In genomic region chr19:28531750-28532149, GRCm38 (mm10) we compare ENCODE assay signal across 22 mouse cellular contexts.
DNase-seq lines count a peak whose midpoint lies in the region; ATAC-seq and TF ChIP-seq lines count a peak whose summit lies in the region.
"Had no signal": no experiment of that assay in that cellular context is flagged by ENCODE, and none has a peak within 500 bp of the region (broad histone marks: within the 10 kb centered on the region; RNA-seq: fewer than 3 reads in every experiment).

No protein-coding gene starts in this region.

- H3K4me3 ChIP-seq in layer of hippocampus, adult 2 months = no peak overlapping the region
- H3K4me3 ChIP-seq: embryonic facial prominence, embryonic 12.5 days; forebrain, embryonic 12.5 days; hindbrain, embryonic 15.5 days; intestine, embryonic 15.5 days; left cerebral cortex, adult 2 months; lung, embryonic 15.5 days had no signal

- H3K27ac ChIP-seq in layer of hippocampus, adult 2 months = peak overlapping the region; percentile 39; the same call in 1 of the 2 replicates
- H3K27ac ChIP-seq: embryonic facial prominence, embryonic 12.5 days; forebrain, embryonic 12.5 days; hindbrain, embryonic 15.5 days; intestine, embryonic 15.5 days; left cerebral cortex, adult 2 months; liver, embryonic 14.5 days; lung, embryonic 15.5 days; stomach, postnatal 0 days had no signal

- peak; percentile 36 for DNase-seq in adrenal gland, adult 2 months
- DNase-seq in adrenal gland, adult 18-20 months (ENCODE audit: low spot score in 2 of 2) = no peak
- no peak for DNase-seq in layer of hippocampus, adult 2 months (ENCODE audit: low spot score in 2 of 2)
- no peak for DNase-seq in layer of hippocampus, adult 9-11 months
- DNase-seq in urinary bladder, postnatal 25 days (ENCODE audit: low spot score) = no peak
- DNase-seq in kidney, postnatal 14 days = no peak
- DNase-seq: cerebellum, adult 18-20 months; cerebellum, postnatal 14 days; kidney, adult 9 months; kidney, postnatal 36 days; thymus, adult 2 months; thymus, postnatal 4 days had no signal

- no peak for TF ChIP-seq CTCF in layer of hippocampus, adult 2 months (conservative IDR thresholded peaks at IDR 0.05)

- peak; percentile 98 for ATAC-seq in granulocyte monocyte progenitor cell, adult 5-6 weeks (replicated peaks; ENCODE audit: poor library complexity, severe bottlenecking)
- ATAC-seq in megakaryocyte progenitor cell, adult 5-6 weeks (replicated peaks; ENCODE audit: poor library complexity) = peak; percentile 93
- ATAC-seq: intestine, embryonic 15.5 days had no signal
